Mouse (Mus musculus) myocyte (in vitro differentiated cells): ENCODE data around the gene Smim22.

Experiments
- E2F4 ChIP-seq: IDR thresholded peaks from one replicate; pipeline ENCODE4 v1.6.1; 2011; ENCODE audit warnings: mild to moderate bottlenecking, control low read depth, moderate library complexity; ENCODE audit not compliant: insufficient read depth
- MAX ChIP-seq: IDR thresholded peaks from one replicate; pipeline ENCODE4 v1.6.1; 2011; ENCODE audit warnings: low read depth, mild to moderate bottlenecking, control low read depth
- MYOD1 ChIP-seq, 3 experiments: IDR thresholded peaks; one replicate each; pipeline ENCODE4 v1.6.1; 2011; ENCODE audit warnings: control low read depth in 2 of 3, low read depth in 2 of 3, mild to moderate bottlenecking in 2 of 3, moderate library complexity in 1 of 3; ENCODE audit not compliant: insufficient read length in 2 of 3, control insufficient read depth in 1 of 3
- MYOG ChIP-seq, 3 experiments: IDR thresholded peaks; one replicate each; pipeline ENCODE4 v1.6.1; 2011; ENCODE audit warnings: control low read depth in 2 of 3, low read depth in 2 of 3, mild to moderate bottlenecking in 2 of 3; ENCODE audit not compliant: insufficient read length in 2 of 3, control insufficient read depth in 1 of 3, insufficient read depth in 1 of 3
- POLR2A ChIP-seq: IDR thresholded peaks from one replicate; pipeline ENCODE4 v1.6.1; 2011; ENCODE audit warnings: low read depth, mild to moderate bottlenecking, control low read depth, moderate library complexity; ENCODE audit not compliant: insufficient read length
- POLR2AphosphoS2 ChIP-seq: IDR thresholded peaks from one replicate; pipeline ENCODE4 v1.6.1; 2011; ENCODE audit warnings: low read depth, control low read depth; ENCODE audit not compliant: insufficient read length
- USF1 ChIP-seq: IDR thresholded peaks from one replicate; pipeline ENCODE4 v1.6.1; 2011; ENCODE audit warnings: low read depth, mild to moderate bottlenecking, control low read depth, moderate library complexity

GRCm38 (mm10) chr16:5049774-5050234, 42.7 kb downstream of the Smim22 start, which contains the start of the genes Glyr1 and Ubn1:
- TF ChIP-seq E2F4 (no peak), MYOD1 (IDR thresholded peaks at IDR 0.05; ENCODE audit: control insufficient read depth in 1 of 3, insufficient read length in 2 of 3, low read depth in 2 of 3) (no peak), USF1 (peak; percentile 98), POLR2A (peak; percentile 92), MAX (no peak), POLR2AphosphoS2 (peak; percentile 95), MYOG (IDR thresholded peaks at IDR 0.05; ENCODE audit: control insufficient read depth in 1 of 3, insufficient read depth in 1 of 3, insufficient read length in 2 of 3, low read depth in 2 of 3) (no peak)
